Mouse (Mus musculus) neural tube, embryonic 11.5 days (tissue): ENCODE results near the gene Gm6882. TPM values are rescaled to one million over a fixed set of nuclear protein-coding genes. Genes with fewer than 3 reads are reported as not detected.
"Not testable (repeated sequence)": the region's sequence is repeated elsewhere in the genome, so short reads cannot be mapped to it uniquely, and the experiment has no call there.

ENCODE experiments used
- ATAC-seq: fragments of 200-750 bp; cut with Nextera tagmentation; 2 replicates; pipeline ENCODE4 v1.8.0; 2017; ENCODE audit warnings: moderate number of reproducible peaks, mild to moderate bottlenecking, moderate TSS enrichment, moderate library complexity; ENCODE audit not compliant: insufficient read depth, low FRiP score, low TSS enrichment
- DNase-seq: peaks from one replicate; pipeline ENCODE4 v3.0.0-alpha.2; 2015; ENCODE audit warnings: low spot score
- H3K27ac ChIP-seq: fragments of 300-500 bp; sonication (generic); 2 replicates; pipeline ENCODE4 v1.5.1; 2014; ENCODE audit warnings: low read depth, mild to moderate bottlenecking, low read length
- H3K27me3 ChIP-seq: fragments of 300-500 bp; sonication (generic); 2 replicates; pipeline ENCODE4 v1.6.1; 2014; ENCODE audit warnings: mild to moderate bottlenecking, low read length, mixed read lengths; ENCODE audit not compliant: control insufficient read depth, insufficient read depth
- H3K36me3 ChIP-seq: fragments of 300-500 bp; sonication (generic); 2 replicates; pipeline ENCODE4 v1.6.1; 2014; ENCODE audit warnings: mild to moderate bottlenecking, low read length, moderate library complexity, mixed read lengths; ENCODE audit not compliant: control insufficient read depth, insufficient read depth
- H3K4me1 ChIP-seq: fragments of 300-500 bp; sonication (generic); 2 replicates; pipeline ENCODE4 v1.6.1; 2014; ENCODE audit warnings: low read length, mixed read lengths; ENCODE audit not compliant: control insufficient read depth, insufficient read depth
- H3K4me2 ChIP-seq: fragments of 300-500 bp; sonication (generic); 2 replicates; pipeline ENCODE4 v1.6.1; 2014; ENCODE audit warnings: low read depth, mild to moderate bottlenecking, moderate library complexity
- H3K4me3 ChIP-seq: fragments of 300-500 bp; sonication (generic); 2 replicates; pipeline ENCODE4 v1.5.1; 2014; ENCODE audit warnings: low read depth, low read length
- H3K9ac ChIP-seq: fragments of 300-500 bp; sonication (generic); 2 replicates; pipeline ENCODE4 v1.6.1; 2014; ENCODE audit warnings: mild to moderate bottlenecking, low read length
- H3K9me3 ChIP-seq: fragments of 300-500 bp; sonication (generic); 2 replicates; pipeline ENCODE4 v1.6.1; 2016; ENCODE audit warnings: low read length; ENCODE audit not compliant: control insufficient read depth
- WGBS: fragments of 180-500 bp; shearing (Covaris S2); extraction: QIAGEN DNeasy Blood & Tissue Kit; methylation state at CpG from one replicate; pipeline ENCODE4 v1.1.7; 2014; 5-methylcytosine and 5-hydroxymethylcytosine counted together
- polyA plus RNA-seq: library from polyadenylated mRNA; unstranded; fragments of >200 nt; fragmentation: Nextera tagmentation; extraction: Ambion mirVana; gene quantifications from 2 replicates; pipeline ENCODE4 v1.2.1, GENCODE M21; 2014

The Gm6882 gene
- not detected in 2 replicates for polyA plus RNA-seq

GRCm38 (mm10) chr7:21432645-21433044 is at the start of gene Gm6882:
Gene Gm6882 (minus strand): TSS chr7:21432745.
- not testable (repeated sequence) for H3K27me3 ChIP-seq, H3K4me2 ChIP-seq, H3K27ac ChIP-seq, H3K36me3 ChIP-seq, DNase-seq, ATAC-seq, H3K9ac ChIP-seq, H3K4me1 ChIP-seq, H3K4me3 ChIP-seq, H3K9me3 ChIP-seq
- WGBS: 43% methylated on average over 1 of the region's 1 CpGs

Other genes starting within 250 kb of the Gm6882 start
- not detected in 2 replicates for gene Gm5157, start 242.3 kb downstream of the Gm6882 start, polyA plus RNA-seq
- gene Vmn1r124, start 172.1 kb downstream of the Gm6882 start, polyA plus RNA-seq: not detected in 2 replicates
- not detected in 2 replicates for gene Vmn1r125, start 160.6 kb downstream of the Gm6882 start, polyA plus RNA-seq
- gene Vmn1r126, start 131.3 kb downstream of the Gm6882 start, polyA plus RNA-seq: not detected in 2 replicates
- gene Vmn1r127, start 112.9 kb downstream of the Gm6882 start, polyA plus RNA-seq: not detected in 2 replicates
- gene Vmn1r128, start 83.4 kb downstream of the Gm6882 start, polyA plus RNA-seq: not detected in 2 replicates
- gene Vmn1r129, start 71.5 kb downstream of the Gm6882 start, polyA plus RNA-seq: not detected in 2 replicates
- gene Vmn1r130, start 79.0 kb upstream of the Gm6882 start, polyA plus RNA-seq: not detected in 2 replicates
- gene Vmn1r131, start 113.3 kb upstream of the Gm6882 start, polyA plus RNA-seq: not detected in 2 replicates
- gene Vmn1r132, start 181.3 kb upstream of the Gm6882 start, polyA plus RNA-seq: not detected in 2 replicates